Mouse (Mus musculus) stomach, postnatal 0 days (tissue): Measurements from ENCODE around the gene Ryr2.

ENCODE experiments used
- CTCF ChIP-seq: IDR thresholded peaks from 2 replicates; pipeline ENCODE4 v1.5.1; 2016; ENCODE audit warnings: antibody characterized with exemption, low read depth, mild to moderate bottlenecking, moderate library complexity
- EP300 ChIP-seq: optimal IDR thresholded peaks from 2 replicates; pipeline ENCODE3; 2016; ENCODE audit warnings: antibody characterized with exemption

DNA sequence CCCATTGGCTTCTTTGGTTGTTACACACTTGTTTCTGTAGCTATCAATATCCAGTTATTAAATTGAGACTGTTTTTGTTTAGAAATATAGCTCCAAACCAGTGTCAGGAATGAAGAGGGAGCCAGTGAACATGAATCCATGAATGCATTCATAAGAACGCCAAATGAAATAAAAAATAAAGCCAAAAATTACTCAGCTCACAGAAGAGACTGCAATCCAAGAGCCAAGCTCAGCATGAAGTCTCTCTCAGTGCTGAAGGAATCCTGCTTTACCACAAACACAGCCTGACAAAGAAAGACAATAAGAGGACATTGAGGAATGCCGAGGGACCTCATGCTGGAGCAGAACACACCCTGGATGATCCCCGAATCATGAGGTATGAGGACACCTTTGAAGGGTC lies 154.8 kb downstream of the Ryr2 start:
- no peak for TF ChIP-seq EP300
- TF ChIP-seq CTCF = no peak
